Mouse (Mus musculus): ENCODE data around the gene Eps8l3. TPM values are rescaled to one million over a fixed set of nuclear protein-coding genes. Genes with fewer than 3 reads are reported as not detected.

The Eps8l3 gene
- polyA plus RNA-seq, 1 experiment from 2014 or later = not detected

- Histone ChIP-seq H3K36me3 (ENCODE audit: control insufficient read depth, insufficient read depth, low read length) (peaks cover 4% of the 10 kb centered on the region; the same call in 1 of the 2 replicates), H3K27me3 (ENCODE audit: control insufficient read depth, insufficient read depth, low read length) (no peaks in the 10 kb centered on the region), H3K27ac (ENCODE audit: low read depth, low read length) (no peak overlapping the region), H3K9me3 (ENCODE audit: control insufficient read depth, low read length) (no peaks in the 10 kb centered on the region), H3K9ac (ENCODE audit: low read depth, low read length) (no peak overlapping the region), H3K4me3 (ENCODE audit: low read length) (no peak overlapping the region), H3K4me2 (replicated peaks; ENCODE audit: low read depth, low read length) (no peak overlapping the region), H3K4me1 (ENCODE audit: control insufficient read depth, insufficient read depth, low read length) (no peaks in the 10 kb centered on the region)
- ATAC-seq (ENCODE audit: low FRiP score, low TSS enrichment) = no peak
- 89% methylated on average over 13 of the region's 13 CpGs for WGBS
Observed at GRCm38 (mm10) chr3:107898691-107899090, 21.7 kb downstream of the Eps8l3 start.

GRCm38 (mm10) chr3:107900955-107901673 is 24.1 kb downstream of the Eps8l3 start:
- Histone ChIP-seq H3K4me2 (replicated peaks; ENCODE audit: low read depth, low read length) (no peak overlapping the region), H3K4me3 (ENCODE audit: low read length) (no peak overlapping the region), H3K4me1 (ENCODE audit: control insufficient read depth, insufficient read depth, low read length) (no peaks in the 10 kb centered on the region), H3K27ac (ENCODE audit: low read depth, low read length) (no peak overlapping the region), H3K27me3 (ENCODE audit: control insufficient read depth, insufficient read depth, low read length) (no peaks in the 10 kb centered on the region), H3K36me3 (ENCODE audit: control insufficient read depth, insufficient read depth, low read length) (peaks cover 4% of the 10 kb centered on the region; the same call in 1 of the 2 replicates), H3K9ac (ENCODE audit: low read depth, low read length) (no peak overlapping the region), H3K9me3 (ENCODE audit: control insufficient read depth, low read length) (no peaks in the 10 kb centered on the region)
- ATAC-seq (ENCODE audit: low FRiP score, low TSS enrichment) = no peak
- 40% methylated on average over 11 of the region's 11 CpGs for WGBS

GRCm38 (mm10) chr3:107905942-107906341 is 28.9 kb downstream of the Eps8l3 start:
- 34% methylated on average over 6 of the region's 6 CpGs for WGBS
- no peak overlapping the region for H3K9ac ChIP-seq (ENCODE audit: low read depth, low read length)
- H3K4me1 ChIP-seq (ENCODE audit: control insufficient read depth, insufficient read depth, low read length) = no peaks in the 10 kb centered on the region
- ATAC-seq (ENCODE audit: low FRiP score, low TSS enrichment) = no peak
- H3K27me3 ChIP-seq (ENCODE audit: control insufficient read depth, insufficient read depth, low read length) = no peaks in the 10 kb centered on the region
- no peaks in the 10 kb centered on the region for H3K36me3 ChIP-seq (ENCODE audit: control insufficient read depth, insufficient read depth, low read length)
- H3K4me2 ChIP-seq (replicated peaks; ENCODE audit: low read depth, low read length) = no peak overlapping the region
- H3K4me3 ChIP-seq (ENCODE audit: low read length) = no peak overlapping the region
- H3K9me3 ChIP-seq (ENCODE audit: control insufficient read depth, low read length) = no peaks in the 10 kb centered on the region
- no peak overlapping the region for H3K27ac ChIP-seq (ENCODE audit: low read depth, low read length)

- 75% methylated on average over 15 of the region's 15 CpGs for WGBS
- Histone ChIP-seq H3K4me1 (ENCODE audit: control insufficient read depth, insufficient read depth, low read length) (no peaks in the 10 kb centered on the region), H3K4me3 (ENCODE audit: low read length) (no peak overlapping the region), H3K9ac (ENCODE audit: low read depth, low read length) (no peak overlapping the region), H3K4me2 (replicated peaks; ENCODE audit: low read depth, low read length) (no peak overlapping the region), H3K36me3 (ENCODE audit: control insufficient read depth, insufficient read depth, low read length) (no peaks in the 10 kb centered on the region), H3K9me3 (ENCODE audit: control insufficient read depth, low read length) (no peaks in the 10 kb centered on the region), H3K27me3 (ENCODE audit: control insufficient read depth, insufficient read depth, low read length) (no peaks in the 10 kb centered on the region), H3K27ac (ENCODE audit: low read depth, low read length) (no peak overlapping the region)
- ATAC-seq (ENCODE audit: low FRiP score, low TSS enrichment) = no peak
Observed at GRCm38 (mm10) chr3:107916674-107917073, 39.6 kb downstream of the Eps8l3 start.

- no peaks in the 10 kb centered on the region for H3K9me3 ChIP-seq (ENCODE audit: control insufficient read depth, low read length)
- no peaks in the 10 kb centered on the region for H3K4me1 ChIP-seq (ENCODE audit: control insufficient read depth, insufficient read depth, low read length)
- no peaks in the 10 kb centered on the region for H3K27me3 ChIP-seq (ENCODE audit: control insufficient read depth, insufficient read depth, low read length)
- ATAC-seq (ENCODE audit: low FRiP score, low TSS enrichment) = no peak
- 90% methylated on average over 3 of the region's 3 CpGs for WGBS
- H3K27ac ChIP-seq (ENCODE audit: low read depth, low read length) = no peak overlapping the region
- H3K36me3 ChIP-seq (ENCODE audit: control insufficient read depth, insufficient read depth, low read length) = no peaks in the 10 kb centered on the region
- H3K4me2 ChIP-seq (replicated peaks; ENCODE audit: low read depth, low read length) = no peak overlapping the region
- no peak overlapping the region for H3K9ac ChIP-seq (ENCODE audit: low read depth, low read length)
- H3K4me3 ChIP-seq (ENCODE audit: low read length) = no peak overlapping the region
Observed at GRCm38 (mm10) chr3:107917097-107917496, 40.1 kb downstream of the Eps8l3 start.

GRCm38 (mm10) chr3:107917783-107918408 is 40.9 kb downstream of the Eps8l3 start:
- Histone ChIP-seq H3K36me3 (ENCODE audit: control insufficient read depth, insufficient read depth, low read length) (no peaks in the 10 kb centered on the region), H3K4me3 (ENCODE audit: low read length) (no peak overlapping the region), H3K27ac (ENCODE audit: low read depth, low read length) (no peak overlapping the region), H3K4me1 (ENCODE audit: control insufficient read depth, insufficient read depth, low read length) (no peaks in the 10 kb centered on the region), H3K27me3 (ENCODE audit: control insufficient read depth, insufficient read depth, low read length) (no peaks in the 10 kb centered on the region), H3K9ac (ENCODE audit: low read depth, low read length) (no peak overlapping the region), H3K9me3 (ENCODE audit: control insufficient read depth, low read length) (no peaks in the 10 kb centered on the region), H3K4me2 (replicated peaks; ENCODE audit: low read depth, low read length) (no peak overlapping the region)
- no peak; the same call in 1 of the 2 replicates for ATAC-seq (ENCODE audit: low FRiP score, low TSS enrichment)
- WGBS = 58% methylated on average over 7 of the region's 7 CpGs

- Histone ChIP-seq H3K9ac (ENCODE audit: low read depth, low read length) (no peak overlapping the region), H3K27me3 (ENCODE audit: control insufficient read depth, insufficient read depth, low read length) (no peaks in the 10 kb centered on the region), H3K9me3 (ENCODE audit: control insufficient read depth, low read length) (no peaks in the 10 kb centered on the region), H3K36me3 (ENCODE audit: control insufficient read depth, insufficient read depth, low read length) (no peaks in the 10 kb centered on the region), H3K4me1 (ENCODE audit: control insufficient read depth, insufficient read depth, low read length) (no peaks in the 10 kb centered on the region), H3K4me3 (ENCODE audit: low read length) (no peak overlapping the region), H3K27ac (ENCODE audit: low read depth, low read length) (no peak overlapping the region), H3K4me2 (replicated peaks; ENCODE audit: low read depth, low read length) (no peak overlapping the region)
- 86% methylated on average over 5 of the region's 5 CpGs for WGBS
- no peak for ATAC-seq (ENCODE audit: low FRiP score, low TSS enrichment)
Observed at GRCm38 (mm10) chr3:107920348-107920747, 43.3 kb downstream of the Eps8l3 start.

- no peaks in the 10 kb centered on the region for H3K36me3 ChIP-seq (ENCODE audit: control insufficient read depth, insufficient read depth, low read length)
- no peak overlapping the region for H3K4me3 ChIP-seq (ENCODE audit: low read length)
- 90% methylated on average over 3 of the region's 3 CpGs for WGBS
- no peaks in the 10 kb centered on the region for H3K27me3 ChIP-seq (ENCODE audit: control insufficient read depth, insufficient read depth, low read length)
- H3K4me2 ChIP-seq (replicated peaks; ENCODE audit: low read depth, low read length) = no peak overlapping the region
- H3K27ac ChIP-seq (ENCODE audit: low read depth, low read length) = no peak overlapping the region
- H3K9ac ChIP-seq (ENCODE audit: low read depth, low read length) = no peak overlapping the region
- H3K9me3 ChIP-seq (ENCODE audit: control insufficient read depth, low read length) = no peaks in the 10 kb centered on the region
- ATAC-seq (ENCODE audit: low FRiP score, low TSS enrichment) = no peak
- peaks cover 7% of the 10 kb centered on the region; the same call in 1 of the 2 replicates for H3K4me1 ChIP-seq (ENCODE audit: control insufficient read depth, insufficient read depth, low read length)
Observed at GRCm38 (mm10) chr3:107925335-107925734, 48.3 kb downstream of the Eps8l3 start.

GRCm38 (mm10) chr3:107927841-107928240 is 50.8 kb downstream of the Eps8l3 start:
- Histone ChIP-seq H3K4me3 (ENCODE audit: low read length) (no peak overlapping the region), H3K36me3 (ENCODE audit: control insufficient read depth, insufficient read depth, low read length) (no peaks in the 10 kb centered on the region), H3K9ac (ENCODE audit: low read depth, low read length) (no peak overlapping the region), H3K4me1 (ENCODE audit: control insufficient read depth, insufficient read depth, low read length) (peaks cover 7% of the 10 kb centered on the region; the same call in 1 of the 2 replicates), H3K27me3 (ENCODE audit: control insufficient read depth, insufficient read depth, low read length) (no peaks in the 10 kb centered on the region), H3K4me2 (replicated peaks; ENCODE audit: low read depth, low read length) (no peak overlapping the region), H3K27ac (ENCODE audit: low read depth, low read length) (no peak overlapping the region), H3K9me3 (ENCODE audit: control insufficient read depth, low read length) (no peaks in the 10 kb centered on the region)
- ATAC-seq (ENCODE audit: low FRiP score, low TSS enrichment) = no peak
- WGBS = 69% methylated on average over 3 of the region's 3 CpGs
